Mouse (Mus musculus): ENCODE measurements around the gene Trpv2. TPM values are rescaled to one million over a fixed set of nuclear protein-coding genes. Genes with fewer than 3 reads are reported as not detected.

The Trpv2 gene
- polyA plus RNA-seq, 1 experiment from 2014 or later: 4.2 TPM

- Histone ChIP-seq H3K36me3 (peaks cover 11% of the 10 kb centered on the region), H3K4me3 (no peak overlapping the region), H3K4me1 (replicated peaks) (peaks cover 15% of the 10 kb centered on the region), H3K4me2 (no peak overlapping the region), H3K27me3 (no peaks in the 10 kb centered on the region), H3K9ac (no peak overlapping the region), H3K9me3 (replicated peaks) (no peaks in the 10 kb centered on the region), H3K27ac (no peak overlapping the region)
- WGBS: 33% methylated on average over 6 of the region's 6 CpGs
- 0 out of 2 replicates have a peak, but pooled peaks have one; percentile 39 for ATAC-seq (replicated peaks; ENCODE audit: insufficient number of reproducible peaks, insufficient read depth, low FRiP score, low read depth)
Observed at GRCm38 (mm10) chr11:62558961-62559646, 15.2 kb upstream of the Trpv2 start.

GRCm38 (mm10) chr11:62560463-62561016 lies 13.7 kb upstream of the Trpv2 start:
- peak overlapping the region; percentile 75 for H3K4me2 ChIP-seq
- ATAC-seq (replicated peaks; ENCODE audit: insufficient number of reproducible peaks, insufficient read depth, low FRiP score, low read depth): no peak
- peak overlapping the region; percentile 21 for H3K9ac ChIP-seq
- no peaks in the 10 kb centered on the region for H3K27me3 ChIP-seq
- no peak overlapping the region for H3K27ac ChIP-seq
- peaks cover 4% of the 10 kb centered on the region; the same call in 1 of the 2 replicates for H3K36me3 ChIP-seq
- 29% methylated on average over 43 of the region's 43 CpGs for WGBS
- no peaks in the 10 kb centered on the region for H3K9me3 ChIP-seq (replicated peaks)
- H3K4me3 ChIP-seq: peak overlapping the region; percentile 47
- peaks cover 5% of the 10 kb centered on the region for H3K4me1 ChIP-seq (replicated peaks)

- no peak overlapping the region for H3K9ac ChIP-seq
- 79% methylated on average over 2 of the region's 2 CpGs for WGBS
- H3K4me1 ChIP-seq (replicated peaks): peaks cover 7% of the 10 kb centered on the region
Observed at GRCm38 (mm10) chr11:62563590-62563989, 10.7 kb upstream of the Trpv2 start.

GRCm38 (mm10) chr11:62565747-62566146 lies 8.5 kb upstream of the Trpv2 start:
- ATAC-seq (replicated peaks; ENCODE audit: insufficient number of reproducible peaks, insufficient read depth, low FRiP score, low read depth): no peak
- no peak overlapping the region for H3K4me2 ChIP-seq

More at GRCm38 (mm10) chr11:62563590-62563989, 10.7 kb upstream of the Trpv2 start:
- no peaks in the 10 kb centered on the region for H3K27me3 ChIP-seq
- H3K4me3 ChIP-seq: no peak overlapping the region
- H3K36me3 ChIP-seq: no peaks in the 10 kb centered on the region
- no peak for ATAC-seq (replicated peaks; ENCODE audit: insufficient number of reproducible peaks, insufficient read depth, low FRiP score, low read depth)
- H3K4me2 ChIP-seq: no peak overlapping the region
- H3K9me3 ChIP-seq (replicated peaks): no peaks in the 10 kb centered on the region
- no peak overlapping the region for H3K27ac ChIP-seq

GRCm38 (mm10) chr11:62566211-62566610 lies 8.1 kb upstream of the Trpv2 start:
- H3K4me2 ChIP-seq: no peak overlapping the region
- H3K9me3 ChIP-seq (replicated peaks): no peaks in the 10 kb centered on the region
- H3K27me3 ChIP-seq: no peaks in the 10 kb centered on the region
- no peak overlapping the region for H3K9ac ChIP-seq
- H3K36me3 ChIP-seq: no peaks in the 10 kb centered on the region
- WGBS: 46% methylated on average over 1 of the region's 1 CpGs
- H3K4me1 ChIP-seq (replicated peaks): 0 out of 2 replicates have a peak, but pooled peaks cover 2% of the 10 kb centered on the region
- ATAC-seq (replicated peaks; ENCODE audit: insufficient number of reproducible peaks, insufficient read depth, low FRiP score, low read depth): no peak
- H3K27ac ChIP-seq: no peak overlapping the region
- H3K4me3 ChIP-seq: no peak overlapping the region

More at GRCm38 (mm10) chr11:62565747-62566146, 8.5 kb upstream of the Trpv2 start:
- Histone ChIP-seq H3K4me1 (replicated peaks) (0 out of 2 replicates have a peak, but pooled peaks cover 2% of the 10 kb centered on the region), H3K9ac (no peak overlapping the region), H3K27me3 (no peaks in the 10 kb centered on the region), H3K36me3 (no peaks in the 10 kb centered on the region), H3K27ac (no peak overlapping the region), H3K9me3 (replicated peaks) (no peaks in the 10 kb centered on the region), H3K4me3 (no peak overlapping the region)
- WGBS: 57% methylated on average over 7 of the region's 7 CpGs

GRCm38 (mm10) chr11:62568300-62568699 lies 6.0 kb upstream of the Trpv2 start:
- Histone ChIP-seq H3K4me1 (replicated peaks) (0 out of 2 replicates have a peak, but pooled peaks cover 2% of the 10 kb centered on the region), H3K27me3 (no peaks in the 10 kb centered on the region), H3K27ac (no peak overlapping the region), H3K36me3 (no peaks in the 10 kb centered on the region), H3K9ac (no peak overlapping the region), H3K9me3 (replicated peaks) (no peaks in the 10 kb centered on the region), H3K4me3 (no peak overlapping the region), H3K4me2 (no peak overlapping the region)
- WGBS: 74% methylated on average over 3 of the region's 3 CpGs
- ATAC-seq (replicated peaks; ENCODE audit: insufficient number of reproducible peaks, insufficient read depth, low FRiP score, low read depth): no peak

- H3K4me2 ChIP-seq: no peak overlapping the region; the same call in 1 of the 2 replicates
- no peak overlapping the region for H3K4me3 ChIP-seq
- 66% methylated on average over 4 of the region's 4 CpGs for WGBS
Observed at GRCm38 (mm10) chr11:62574703-62575085, 408 bp downstream of the Trpv2 start.

GRCm38 (mm10) chr11:62575297-62575658 lies 992 bp downstream of the Trpv2 start:
- H3K4me3 ChIP-seq: peak overlapping the region; percentile 61
- H3K9me3 ChIP-seq (replicated peaks): no peaks in the 10 kb centered on the region
- no peak overlapping the region for H3K27ac ChIP-seq
- 2% methylated on average over 9 of the region's 9 CpGs for WGBS
- no peaks in the 10 kb centered on the region for H3K27me3 ChIP-seq
- ATAC-seq (replicated peaks; ENCODE audit: insufficient number of reproducible peaks, insufficient read depth, low FRiP score, low read depth): peak; percentile 59
- no peaks in the 10 kb centered on the region for H3K36me3 ChIP-seq
- peak overlapping the region; percentile 56 for H3K9ac ChIP-seq
- H3K4me2 ChIP-seq: peak overlapping the region; percentile 95
- H3K4me1 ChIP-seq (replicated peaks): peaks cover 13% of the 10 kb centered on the region

More at GRCm38 (mm10) chr11:62574703-62575085, 408 bp downstream of the Trpv2 start:
- Histone ChIP-seq H3K27ac (no peak overlapping the region), H3K9me3 (replicated peaks) (no peaks in the 10 kb centered on the region), H3K36me3 (no peaks in the 10 kb centered on the region), H3K4me1 (replicated peaks) (peaks cover 13% of the 10 kb centered on the region), H3K27me3 (no peaks in the 10 kb centered on the region), H3K9ac (no peak overlapping the region)
- ATAC-seq (replicated peaks; ENCODE audit: insufficient number of reproducible peaks, insufficient read depth, low FRiP score, low read depth): no peak

GRCm38 (mm10) chr11:62575659-62576438 lies 1.6 kb downstream of the Trpv2 start:
- H3K9ac ChIP-seq: peak overlapping the region; percentile 56
- H3K9me3 ChIP-seq (replicated peaks): no peaks in the 10 kb centered on the region
- peak overlapping the region; percentile 61 for H3K4me3 ChIP-seq
- H3K27ac ChIP-seq: peak overlapping the region; percentile 32; the same call in 1 of the 2 replicates
- WGBS: 6% methylated on average over 27 of the region's 27 CpGs
- no peaks in the 10 kb centered on the region for H3K27me3 ChIP-seq
- ATAC-seq (replicated peaks; ENCODE audit: insufficient number of reproducible peaks, insufficient read depth, low FRiP score, low read depth): peak; percentile 59
- H3K4me2 ChIP-seq: peak overlapping the region; percentile 95
- H3K4me1 ChIP-seq (replicated peaks): peaks cover 13% of the 10 kb centered on the region
- no peaks in the 10 kb centered on the region for H3K36me3 ChIP-seq

- WGBS: 53% methylated on average over 16 of the region's 16 CpGs
- H3K4me3 ChIP-seq: peak overlapping the region; percentile 61
- H3K4me1 ChIP-seq (replicated peaks): peaks cover 13% of the 10 kb centered on the region
- no peaks in the 10 kb centered on the region for H3K9me3 ChIP-seq (replicated peaks)
- no peaks in the 10 kb centered on the region for H3K27me3 ChIP-seq
- no peak for ATAC-seq (replicated peaks; ENCODE audit: insufficient number of reproducible peaks, insufficient read depth, low FRiP score, low read depth)
- H3K4me2 ChIP-seq: peak overlapping the region; percentile 95
- peak overlapping the region; percentile 56; the same call in 1 of the 2 replicates for H3K9ac ChIP-seq
- no peak overlapping the region for H3K27ac ChIP-seq
- no peaks in the 10 kb centered on the region for H3K36me3 ChIP-seq
Observed at GRCm38 (mm10) chr11:62576530-62577152, 2.4 kb downstream of the Trpv2 start.

- peaks cover 11% of the 10 kb centered on the region for H3K4me1 ChIP-seq (replicated peaks)
- H3K4me2 ChIP-seq: peak overlapping the region; percentile 51
- peak overlapping the region; percentile 31 for H3K9ac ChIP-seq
- peak overlapping the region; percentile 67 for H3K27ac ChIP-seq
- no peaks in the 10 kb centered on the region for H3K27me3 ChIP-seq
- WGBS: 53% methylated on average over 6 of the region's 6 CpGs
- no peaks in the 10 kb centered on the region for H3K36me3 ChIP-seq
- ATAC-seq (replicated peaks; ENCODE audit: insufficient number of reproducible peaks, insufficient read depth, low FRiP score, low read depth): no peak
- peak overlapping the region; percentile 21 for H3K4me3 ChIP-seq
- no peaks in the 10 kb centered on the region for H3K9me3 ChIP-seq (replicated peaks)
Observed at GRCm38 (mm10) chr11:62583031-62583430, 8.7 kb downstream of the Trpv2 start.
